Mouse (Mus musculus): ENCODE measurements around the gene Ccni. TPM values are rescaled to one million over a fixed set of nuclear protein-coding genes. Genes with fewer than 3 reads are reported as not detected.

The Ccni gene
- 138 and 146 TPM in 2 replicates for polyA plus RNA-seq (2012; rRNA removed)

DNA sequence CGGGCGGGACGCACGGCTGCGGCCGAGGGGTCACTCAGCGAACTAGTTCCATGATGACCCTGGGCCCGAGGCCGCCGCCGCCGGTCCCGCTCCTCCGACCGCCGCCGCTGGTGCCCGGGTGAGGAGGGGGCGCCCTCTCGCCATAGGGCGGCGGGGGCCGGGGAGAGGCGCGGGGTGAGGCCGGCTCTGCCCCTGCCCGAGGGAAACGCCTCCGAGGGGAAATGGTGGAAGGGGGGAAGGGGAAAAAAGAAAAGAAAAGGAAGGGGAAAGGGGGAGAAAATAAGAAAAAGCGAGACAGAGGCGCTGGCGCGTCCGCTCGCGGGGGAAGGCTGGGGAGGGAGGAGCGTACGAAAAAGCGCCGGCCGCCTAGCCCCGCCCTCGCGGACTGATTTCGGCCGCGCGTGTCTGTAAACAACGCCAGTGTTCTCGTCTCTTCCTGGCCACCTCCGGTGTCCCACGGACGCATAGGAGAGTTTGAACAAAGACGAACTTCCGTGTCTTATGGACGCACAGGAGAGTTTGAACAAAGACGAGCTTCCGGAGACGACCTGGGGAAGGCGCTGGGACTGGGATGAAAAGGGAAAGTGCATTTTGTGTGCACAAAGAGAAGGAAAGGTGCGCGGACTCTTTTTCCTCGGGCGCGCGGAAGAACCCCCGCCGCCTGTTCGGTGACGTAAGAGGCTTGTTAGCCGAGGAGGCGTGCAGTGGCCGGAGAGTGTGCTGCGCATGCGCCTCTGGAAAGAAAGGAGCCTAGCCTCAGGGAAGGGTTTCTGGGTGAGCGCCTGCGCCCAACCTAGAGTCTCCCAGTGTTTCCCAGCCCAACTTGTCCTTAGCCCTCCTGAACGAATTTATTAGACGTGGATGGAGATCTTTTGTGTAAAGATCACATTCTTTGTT lies at the start of gene Ccni, which contains the start of gene 2010109A12Rik:
Ccni (minus strand) TSS at position 387 of the 897 bp plus-strand sequence.
2010109A12Rik (plus strand) TSS at position 410 of the 897 bp plus-strand sequence.
- Histone ChIP-seq H3K27me3 (ENCODE audit: control insufficient read depth, insufficient read depth, low read length) (no peaks in the 10 kb centered on the region), H3K36me3 (ENCODE audit: control insufficient read depth, insufficient read depth, low read length) (no peaks in the 10 kb centered on the region), H3K4me1 (ENCODE audit: control insufficient read depth, insufficient read depth, low read length) (no peaks in the 10 kb centered on the region), H3K4me3 (ENCODE audit: control insufficient read depth, low read depth, low read length) (peak within 1 kb of the TSS; percentile 96), H3K27ac (ENCODE audit: control insufficient read depth, insufficient read depth, low read depth, low read length) (peak within 1 kb of the TSS; percentile 97)
- TF ChIP-seq POLR2A (IDR thresholded peaks at IDR 0.05; ENCODE audit: control insufficient read depth, low read depth, low read length) (peak; percentile 73), CTCF (IDR thresholded peaks at IDR 0.05; ENCODE audit: control insufficient read depth, insufficient read depth, insufficient replicate concordance, low read depth, low read length) (no peak)

DNA sequence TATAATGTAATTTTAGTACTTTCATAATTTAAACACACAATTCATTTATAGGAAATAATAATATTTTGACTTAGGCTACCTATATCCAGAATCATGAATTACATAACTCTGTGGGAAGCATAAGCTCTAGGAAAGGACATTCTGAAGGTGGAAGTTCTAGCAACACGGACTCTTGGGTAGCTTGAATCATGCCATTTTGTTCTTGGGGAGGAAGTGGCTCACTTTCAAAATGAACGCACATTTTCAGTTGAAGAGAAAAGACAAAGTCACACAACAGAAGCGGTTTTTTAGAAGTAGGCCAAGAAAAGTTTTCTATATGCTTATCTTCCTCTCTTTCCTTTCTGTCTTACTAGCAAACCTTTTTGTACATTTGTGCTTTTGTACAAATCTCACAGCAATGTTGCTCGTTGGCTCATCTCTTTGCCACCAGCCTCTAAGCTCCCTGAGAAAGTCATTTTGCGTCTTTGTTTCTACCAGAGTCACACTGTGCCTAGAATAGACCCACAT lies 49.5 kb upstream of the Ccni start:
- Histone ChIP-seq H3K36me3 (ENCODE audit: control insufficient read depth, insufficient read depth, low read length) (no peaks in the 10 kb centered on the region), H3K27me3 (ENCODE audit: control insufficient read depth, insufficient read depth, low read length) (no peaks in the 10 kb centered on the region), H3K4me1 (ENCODE audit: control insufficient read depth, insufficient read depth, low read length) (no peaks in the 10 kb centered on the region), H3K4me3 (ENCODE audit: control insufficient read depth, low read depth, low read length) (no peak overlapping the region), H3K27ac (ENCODE audit: control insufficient read depth, insufficient read depth, low read depth, low read length) (no peak overlapping the region)
- TF ChIP-seq POLR2A (IDR thresholded peaks at IDR 0.05; ENCODE audit: control insufficient read depth, low read depth, low read length) (no peak), CTCF (IDR thresholded peaks at IDR 0.05; ENCODE audit: control insufficient read depth, insufficient read depth, insufficient replicate concordance, low read depth, low read length) (no peak)

GRCm38 (mm10) chr5:93251001-93251760 lies 44.9 kb upstream of the Ccni start:
- H3K4me3 ChIP-seq (ENCODE audit: control insufficient read depth, low read depth, low read length): no peak overlapping the region
- no peak for TF ChIP-seq CTCF (IDR thresholded peaks at IDR 0.05; ENCODE audit: control insufficient read depth, insufficient read depth, insufficient replicate concordance, low read depth, low read length)
- no peak for TF ChIP-seq POLR2A (IDR thresholded peaks at IDR 0.05; ENCODE audit: control insufficient read depth, low read depth, low read length)
- no peaks in the 10 kb centered on the region for H3K27me3 ChIP-seq (ENCODE audit: control insufficient read depth, insufficient read depth, low read length)
- no peaks in the 10 kb centered on the region for H3K36me3 ChIP-seq (ENCODE audit: control insufficient read depth, insufficient read depth, low read length)
- no peak overlapping the region for H3K27ac ChIP-seq (ENCODE audit: control insufficient read depth, insufficient read depth, low read depth, low read length)
- H3K4me1 ChIP-seq (ENCODE audit: control insufficient read depth, insufficient read depth, low read length): no peaks in the 10 kb centered on the region

GRCm38 (mm10) chr5:93249940-93250578 lies 43.8 kb upstream of the Ccni start:
- Histone ChIP-seq H3K27me3 (ENCODE audit: control insufficient read depth, insufficient read depth, low read length) (no peaks in the 10 kb centered on the region), H3K4me1 (ENCODE audit: control insufficient read depth, insufficient read depth, low read length) (no peaks in the 10 kb centered on the region), H3K4me3 (ENCODE audit: control insufficient read depth, low read depth, low read length) (no peak overlapping the region), H3K27ac (ENCODE audit: control insufficient read depth, insufficient read depth, low read depth, low read length) (no peak overlapping the region), H3K36me3 (ENCODE audit: control insufficient read depth, insufficient read depth, low read length) (no peaks in the 10 kb centered on the region)
- TF ChIP-seq CTCF (IDR thresholded peaks at IDR 0.05; ENCODE audit: control insufficient read depth, insufficient read depth, insufficient replicate concordance, low read depth, low read length) (no peak), POLR2A (IDR thresholded peaks at IDR 0.05; ENCODE audit: control insufficient read depth, low read depth, low read length) (no peak)

DNA sequence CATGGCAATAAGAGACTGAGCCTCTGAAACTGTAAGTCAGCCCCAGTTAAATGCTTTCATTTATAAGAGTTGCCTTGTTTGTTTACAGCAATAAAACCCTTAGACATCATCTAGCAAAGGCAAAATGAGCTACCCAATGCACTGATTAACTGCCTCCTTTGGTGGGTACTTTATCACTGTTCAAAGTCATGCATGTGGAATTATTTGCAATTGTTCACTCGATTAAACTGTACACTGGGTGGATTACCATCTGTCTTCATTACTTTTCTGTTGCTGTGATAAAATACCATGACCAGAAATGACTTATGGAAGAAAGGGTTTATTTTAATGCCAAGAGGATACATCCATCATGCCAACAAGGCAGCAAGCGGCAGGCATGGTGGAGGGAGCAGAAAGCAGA lies 39.0 kb upstream of the Ccni start:
- Histone ChIP-seq H3K27me3 (ENCODE audit: control insufficient read depth, insufficient read depth, low read length) (no peaks in the 10 kb centered on the region), H3K4me3 (ENCODE audit: control insufficient read depth, low read depth, low read length) (no peak overlapping the region), H3K27ac (ENCODE audit: control insufficient read depth, insufficient read depth, low read depth, low read length) (no peak overlapping the region), H3K4me1 (ENCODE audit: control insufficient read depth, insufficient read depth, low read length) (no peaks in the 10 kb centered on the region), H3K36me3 (ENCODE audit: control insufficient read depth, insufficient read depth, low read length) (no peaks in the 10 kb centered on the region)
- TF ChIP-seq CTCF (IDR thresholded peaks at IDR 0.05; ENCODE audit: control insufficient read depth, insufficient read depth, insufficient replicate concordance, low read depth, low read length) (no peak), POLR2A (IDR thresholded peaks at IDR 0.05; ENCODE audit: control insufficient read depth, low read depth, low read length) (no peak)

- no peak overlapping the region for H3K4me3 ChIP-seq (ENCODE audit: control insufficient read depth, low read depth, low read length)
- H3K36me3 ChIP-seq (ENCODE audit: control insufficient read depth, insufficient read depth, low read length): no peaks in the 10 kb centered on the region
- TF ChIP-seq POLR2A (IDR thresholded peaks at IDR 0.05; ENCODE audit: control insufficient read depth, low read depth, low read length) (no peak), CTCF (IDR thresholded peaks at IDR 0.05; ENCODE audit: control insufficient read depth, insufficient read depth, insufficient replicate concordance, low read depth, low read length) (no peak)
- H3K27ac ChIP-seq (ENCODE audit: control insufficient read depth, insufficient read depth, low read depth, low read length): no peak overlapping the region
- no peaks in the 10 kb centered on the region for H3K4me1 ChIP-seq (ENCODE audit: control insufficient read depth, insufficient read depth, low read length)
- H3K27me3 ChIP-seq (ENCODE audit: control insufficient read depth, insufficient read depth, low read length): no peaks in the 10 kb centered on the region
Observed at GRCm38 (mm10) chr5:93239590-93240544, 33.6 kb upstream of the Ccni start.
